Mouse (Mus musculus) hindbrain, embryonic 13.5 days (tissue): Measurements from ENCODE around the gene Lactbl1. TPM values are rescaled to one million over a fixed set of nuclear protein-coding genes. Genes with fewer than 3 reads are reported as not detected.

Source experiments
- ATAC-seq: fragments of 200-750 bp; cut with Nextera tagmentation; 2 replicates; pipeline ENCODE4 v1.8.0; 2017; ENCODE audit warnings: moderate TSS enrichment; ENCODE audit not compliant: low FRiP score
- H3K27ac ChIP-seq: fragments of 300-500 bp; sonication (generic); 2 replicates; pipeline ENCODE4 v1.5.1; 2015; ENCODE audit warnings: inconsistent platforms, mild to moderate bottlenecking, moderate library complexity
- H3K27me3 ChIP-seq: fragments of 300-500 bp; sonication (generic); 2 replicates; pipeline ENCODE4 v1.6.1; 2015; ENCODE audit warnings: mild to moderate bottlenecking, inconsistent platforms
- H3K36me3 ChIP-seq: fragments of 300-500 bp; sonication (generic); 2 replicates; pipeline ENCODE4 v1.6.1; 2015; ENCODE audit warnings: mild to moderate bottlenecking, inconsistent platforms
- H3K4me1 ChIP-seq: fragments of 300-500 bp; sonication (generic); replicated peaks from 2 replicates; pipeline ENCODE4 v1.6.1; 2015; ENCODE audit warnings: inconsistent platforms
- H3K4me2 ChIP-seq: fragments of 300-500 bp; sonication (generic); 2 replicates; pipeline ENCODE4 v1.6.1; 2015; ENCODE audit warnings: inconsistent platforms, mild to moderate bottlenecking, moderate library complexity
- H3K4me3 ChIP-seq: fragments of 300-500 bp; sonication (generic); 2 replicates; pipeline ENCODE4 v1.5.1; 2015; ENCODE audit warnings: mild to moderate bottlenecking, inconsistent platforms
- H3K9ac ChIP-seq: fragments of 300-500 bp; sonication (generic); 2 replicates; pipeline ENCODE4 v1.6.1; 2015; ENCODE audit warnings: mild to moderate bottlenecking, inconsistent platforms
- H3K9me3 ChIP-seq: fragments of 300-500 bp; sonication (generic); 2 replicates; pipeline ENCODE4 v1.6.1; 2016; ENCODE audit warnings: inconsistent platforms
- WGBS: fragments of 180-500 bp; shearing (Covaris S2); methylation state at CpG from one replicate; pipeline ENCODE4 v1.1.7; 2015; 5-methylcytosine and 5-hydroxymethylcytosine counted together
- polyA plus RNA-seq: library from polyadenylated mRNA; unstranded; fragments of >200 nt; fragmentation: Nextera tagmentation; extraction: Ambion mirVana; gene quantifications from 2 replicates; pipeline ENCODE4 v1.2.1, GENCODE M21; 2015

The Lactbl1 gene
- polyA plus RNA-seq, 1 experiment from 2014 or later: not detected

DNA sequence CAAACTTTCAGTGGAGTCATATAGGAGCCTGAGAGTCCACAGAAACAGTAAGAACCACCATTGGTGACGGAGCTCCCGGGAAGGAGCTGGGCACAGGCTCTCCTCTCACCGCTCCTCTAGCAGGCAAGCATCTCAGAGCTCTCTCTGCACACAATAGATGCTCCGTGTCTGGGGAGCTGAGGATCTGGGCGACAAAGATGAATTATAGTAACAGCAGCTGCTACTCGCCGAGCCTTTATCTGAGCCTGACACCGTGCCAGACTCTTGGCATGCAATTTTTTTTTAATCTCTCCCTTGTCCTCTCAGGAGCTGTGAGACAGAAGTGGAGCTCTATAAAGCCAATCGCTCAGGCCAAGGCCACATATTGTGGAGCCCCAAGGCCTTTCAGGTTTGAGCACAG, 42.6 kb downstream of the Lactbl1 start:
- Histone ChIP-seq H3K4me3 (no peak overlapping the region), H3K27ac (peak overlapping the region; percentile 80), H3K9ac (no peak overlapping the region), H3K4me2 (no peak overlapping the region), H3K27me3 (no peaks in the 10 kb centered on the region), H3K36me3 (peaks cover 73% of the 10 kb centered on the region), H3K9me3 (no peaks in the 10 kb centered on the region), H3K4me1 (no peaks in the 10 kb centered on the region; the same call in 1 of the 2 replicates)
- peak; percentile 49 for ATAC-seq
- 55% methylated on average over 9 of the region's 9 CpGs for WGBS

GRCm38 (mm10) chr4:136666002-136666401, 43.6 kb downstream of the Lactbl1 start:
- no peaks in the 10 kb centered on the region for H3K9me3 ChIP-seq
- H3K27ac ChIP-seq: no peak overlapping the region
- H3K36me3 ChIP-seq: peaks cover 71% of the 10 kb centered on the region
- H3K27me3 ChIP-seq: no peaks in the 10 kb centered on the region
- WGBS: 82% methylated on average over 4 of the region's 4 CpGs
- H3K9ac ChIP-seq: no peak overlapping the region
- no peak overlapping the region for H3K4me2 ChIP-seq
- no peak overlapping the region for H3K4me3 ChIP-seq
- H3K4me1 ChIP-seq: no peaks in the 10 kb centered on the region; the same call in 1 of the 2 replicates
- no peak for ATAC-seq

DNA sequence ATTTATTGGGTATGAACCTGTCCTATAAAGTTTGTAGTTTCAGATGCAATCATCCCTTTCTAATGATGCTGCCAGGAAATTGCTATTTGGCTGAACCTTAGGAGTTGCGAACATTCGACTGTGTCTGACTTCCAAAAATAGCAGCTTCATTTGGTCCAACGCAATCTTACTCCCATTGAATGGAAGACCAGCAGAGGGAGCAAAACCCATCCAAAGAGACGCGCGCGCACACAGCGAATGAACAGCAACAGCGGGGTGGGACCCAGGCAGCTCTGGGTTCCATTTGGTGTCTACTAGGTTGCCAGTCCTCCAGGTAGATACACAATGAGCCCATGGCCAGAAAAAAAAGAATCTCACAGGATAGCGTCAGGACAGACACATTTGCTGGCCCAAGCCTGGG, 45.3 kb downstream of the Lactbl1 start:
- Histone ChIP-seq H3K27me3 (no peaks in the 10 kb centered on the region), H3K9me3 (no peaks in the 10 kb centered on the region), H3K36me3 (peaks cover 80% of the 10 kb centered on the region), H3K27ac (no peak overlapping the region), H3K4me2 (no peak overlapping the region), H3K4me1 (no peaks in the 10 kb centered on the region; the same call in 1 of the 2 replicates), H3K4me3 (no peak overlapping the region), H3K9ac (no peak overlapping the region)
- WGBS: 73% methylated on average over 10 of the region's 10 CpGs
- no peak for ATAC-seq

DNA sequence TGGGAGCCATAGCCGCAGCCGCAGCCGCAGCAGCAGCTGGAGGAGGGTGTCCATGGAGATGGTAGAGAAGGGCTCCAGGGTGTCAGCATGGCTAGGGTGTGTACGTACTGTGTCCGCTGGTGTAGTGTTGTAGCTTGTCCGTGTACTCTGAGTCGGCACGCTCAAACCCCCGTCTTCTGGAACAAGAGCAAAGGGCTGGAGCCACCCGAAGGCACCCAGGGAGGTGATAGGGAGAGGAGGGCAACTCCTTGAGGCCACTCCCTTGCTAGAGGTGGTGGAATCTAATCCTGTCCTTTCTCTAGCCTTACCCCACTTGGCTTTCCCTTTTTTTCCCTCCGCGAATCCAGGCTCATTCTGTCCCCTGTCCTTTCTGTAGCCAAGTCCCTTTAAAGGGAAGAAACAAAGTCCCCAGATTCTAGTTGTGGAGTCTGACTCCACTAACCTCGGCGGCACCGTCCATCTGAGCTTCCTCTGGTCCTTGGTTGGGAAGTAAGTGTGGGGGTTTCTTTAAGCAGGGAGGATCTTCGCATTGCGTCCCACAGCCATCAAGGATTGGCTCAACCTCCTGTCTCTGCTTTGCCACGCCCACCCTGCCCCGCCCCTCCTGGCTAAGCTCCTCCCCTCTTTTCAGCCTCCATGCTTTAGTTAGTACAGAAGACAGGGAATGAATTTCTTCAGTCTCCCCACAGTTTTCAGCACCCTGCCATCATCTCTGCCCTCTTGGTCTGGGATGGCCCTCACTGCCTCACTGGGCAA, 50.1 kb downstream of the Lactbl1 start:
- Histone ChIP-seq H3K9me3 (no peaks in the 10 kb centered on the region), H3K9ac (no peak overlapping the region), H3K27ac (no peak overlapping the region), H3K36me3 (peaks cover 77% of the 10 kb centered on the region), H3K4me2 (no peak overlapping the region), H3K4me1 (no peaks in the 10 kb centered on the region), H3K4me3 (no peak overlapping the region), H3K27me3 (no peaks in the 10 kb centered on the region)
- ATAC-seq: no peak
- WGBS: 93% methylated on average over 19 of the region's 19 CpGs

DNA sequence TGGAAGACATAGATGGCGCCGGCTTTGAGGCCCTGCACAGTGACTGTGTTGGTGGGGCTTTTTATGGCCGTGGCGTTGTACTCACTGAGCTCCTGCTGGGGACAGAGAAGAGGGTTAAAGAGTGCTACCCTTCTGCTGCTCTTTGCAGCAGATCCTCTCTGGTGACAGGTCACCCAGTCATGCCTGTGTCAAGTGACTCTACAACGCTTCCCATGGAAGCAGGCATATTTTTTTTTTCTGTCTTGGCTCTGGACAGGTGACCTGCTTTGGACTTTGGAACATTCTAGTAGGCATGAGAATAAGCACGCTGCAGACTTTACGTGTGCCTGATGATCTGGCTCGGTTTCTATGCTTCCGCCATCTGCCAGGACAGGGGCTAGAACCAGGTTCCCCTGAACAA, 53.0 kb downstream of the Lactbl1 start:
- Histone ChIP-seq H3K36me3 (peaks cover 50% of the 10 kb centered on the region), H3K4me1 (peaks cover 17% of the 10 kb centered on the region), H3K27ac (no peak overlapping the region), H3K4me2 (no peak overlapping the region), H3K4me3 (no peak overlapping the region), H3K27me3 (no peaks in the 10 kb centered on the region), H3K9me3 (no peaks in the 10 kb centered on the region), H3K9ac (no peak overlapping the region)
- no peak for ATAC-seq
- WGBS: 91% methylated on average over 9 of the region's 9 CpGs

DNA sequence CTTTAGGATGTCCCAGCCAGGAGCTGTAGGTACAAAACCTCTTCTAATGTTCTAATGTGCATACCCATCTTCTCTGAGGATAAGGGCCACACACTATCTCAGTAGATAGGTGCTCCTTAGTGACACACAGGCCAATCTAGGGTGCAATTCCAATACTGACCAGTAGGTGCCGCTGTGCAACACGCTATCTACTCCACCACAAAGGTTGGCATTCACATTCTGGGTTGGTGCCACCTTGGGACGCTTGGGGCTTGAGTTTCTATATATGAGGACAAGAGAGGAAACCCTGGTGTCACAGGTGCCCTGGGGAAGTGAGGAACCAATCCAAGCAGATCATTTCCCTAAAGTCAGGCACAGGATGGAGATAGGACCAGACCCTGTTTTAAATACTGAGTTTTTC, 56.1 kb downstream of the Lactbl1 start:
- peaks cover 38% of the 10 kb centered on the region for H3K36me3 ChIP-seq
- H3K4me3 ChIP-seq: no peak overlapping the region
- peaks cover 45% of the 10 kb centered on the region for H3K4me1 ChIP-seq
- 3% methylated on average over 3 of the region's 3 CpGs for WGBS
- H3K27ac ChIP-seq: peak overlapping the region; percentile 64
- no peaks in the 10 kb centered on the region for H3K27me3 ChIP-seq
- peak; percentile 44; the same call in 1 of the 2 replicates for ATAC-seq
- 0 out of 2 replicates have a peak overlapping the region, but pooled peaks have one; percentile 24 for H3K9ac ChIP-seq
- H3K9me3 ChIP-seq: no peaks in the 10 kb centered on the region
- no peak overlapping the region for H3K4me2 ChIP-seq

GRCm38 (mm10) chr4:136679221-136679620, 56.8 kb downstream of the Lactbl1 start:
- Histone ChIP-seq H3K4me1 (peaks cover 45% of the 10 kb centered on the region), H3K4me2 (no peak overlapping the region), H3K9me3 (no peaks in the 10 kb centered on the region), H3K27ac (peak overlapping the region; percentile 64), H3K9ac (0 out of 2 replicates have a peak overlapping the region, but pooled peaks have one; percentile 39), H3K27me3 (no peaks in the 10 kb centered on the region), H3K4me3 (no peak overlapping the region), H3K36me3 (peaks cover 36% of the 10 kb centered on the region)
- WGBS: 85% methylated on average over 8 of the region's 8 CpGs
- no peak for ATAC-seq

DNA sequence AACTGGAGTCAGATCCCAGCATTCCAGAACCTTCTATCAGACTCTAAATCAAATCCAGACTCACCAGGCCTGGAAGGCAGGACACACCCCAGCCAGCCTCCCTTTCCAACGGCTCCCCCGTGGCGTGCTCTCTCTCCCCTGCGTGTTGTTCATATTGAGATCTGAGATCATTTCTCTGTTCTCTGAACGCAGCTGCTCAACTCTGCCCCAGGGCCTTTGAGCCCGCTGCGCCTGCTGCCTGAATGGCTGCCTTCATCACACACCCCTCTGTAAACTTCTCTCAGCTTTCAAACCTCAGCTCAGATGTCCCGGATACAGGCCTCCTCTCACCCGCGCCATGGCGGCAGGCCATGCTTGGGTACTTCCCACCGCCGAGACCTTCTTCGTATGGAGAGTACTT, 58.2 kb downstream of the Lactbl1 start:
- Histone ChIP-seq H3K36me3 (peaks cover 24% of the 10 kb centered on the region), H3K4me3 (no peak overlapping the region), H3K9ac (no peak overlapping the region), H3K4me2 (no peak overlapping the region), H3K9me3 (no peaks in the 10 kb centered on the region), H3K27ac (no peak overlapping the region), H3K27me3 (no peaks in the 10 kb centered on the region), H3K4me1 (peaks cover 45% of the 10 kb centered on the region)
- ATAC-seq: no peak
- WGBS: 64% methylated on average over 14 of the region's 14 CpGs

DNA sequence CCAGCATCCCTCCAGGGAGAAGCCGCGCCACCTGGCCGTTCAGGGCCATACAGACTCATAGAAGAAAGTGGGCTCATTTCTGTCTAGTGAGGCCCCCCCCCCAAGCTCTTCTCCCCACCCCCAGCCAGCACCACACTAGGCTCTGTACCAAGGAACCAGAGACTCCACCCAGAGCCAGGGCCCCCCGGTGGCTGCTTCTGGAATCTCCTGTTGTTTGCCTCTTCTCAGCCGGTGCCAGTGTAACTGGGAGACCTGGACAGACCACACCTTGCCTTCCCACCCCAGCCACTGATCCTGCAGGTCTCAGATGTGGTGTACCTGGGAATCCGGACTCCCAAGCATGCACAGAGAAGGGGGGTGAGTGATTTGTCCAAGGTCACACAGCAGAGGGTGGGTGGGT, 62.1 kb downstream of the Lactbl1 start:
- H3K36me3 ChIP-seq: peaks cover 35% of the 10 kb centered on the region
- ATAC-seq: 0 out of 2 replicates have a peak, but pooled peaks have one; percentile 18
- no peaks in the 10 kb centered on the region for H3K27me3 ChIP-seq
- no peaks in the 10 kb centered on the region for H3K9me3 ChIP-seq
- 88% methylated on average over 6 of the region's 6 CpGs for WGBS
- H3K27ac ChIP-seq: no peak overlapping the region
- H3K4me3 ChIP-seq: no peak overlapping the region
- peaks cover 37% of the 10 kb centered on the region for H3K4me1 ChIP-seq
- H3K9ac ChIP-seq: no peak overlapping the region
- H3K4me2 ChIP-seq: no peak overlapping the region

DNA sequence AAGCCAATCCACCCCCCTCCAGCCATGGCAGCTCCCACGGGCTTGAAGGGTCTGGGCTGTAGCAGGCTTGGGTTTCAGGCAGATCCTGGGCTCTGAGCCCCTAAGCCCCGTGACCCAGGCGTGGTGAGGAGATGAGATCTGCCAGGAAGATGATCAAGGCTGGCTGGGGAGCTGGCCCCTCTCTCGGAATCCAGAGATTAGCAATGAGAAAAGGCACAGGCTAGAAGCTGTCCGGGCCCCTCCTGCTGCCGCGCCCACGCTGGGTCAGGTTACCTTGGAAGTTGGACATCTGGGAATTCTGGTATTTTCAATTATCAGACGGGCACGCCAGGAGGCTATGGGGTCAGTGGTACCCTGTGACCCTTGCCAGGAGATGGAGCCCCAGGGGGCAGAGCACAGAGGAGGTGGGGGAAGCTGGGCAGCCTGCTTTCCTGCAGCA, 63.0 kb downstream of the Lactbl1 start:
- Histone ChIP-seq H3K27me3 (no peaks in the 10 kb centered on the region), H3K4me2 (no peak overlapping the region), H3K9me3 (no peaks in the 10 kb centered on the region), H3K4me3 (no peak overlapping the region), H3K9ac (no peak overlapping the region), H3K36me3 (peaks cover 45% of the 10 kb centered on the region), H3K4me1 (peaks cover 32% of the 10 kb centered on the region), H3K27ac (no peak overlapping the region)
- no peak for ATAC-seq
- WGBS: 60% methylated on average over 10 of the region's 10 CpGs

DNA sequence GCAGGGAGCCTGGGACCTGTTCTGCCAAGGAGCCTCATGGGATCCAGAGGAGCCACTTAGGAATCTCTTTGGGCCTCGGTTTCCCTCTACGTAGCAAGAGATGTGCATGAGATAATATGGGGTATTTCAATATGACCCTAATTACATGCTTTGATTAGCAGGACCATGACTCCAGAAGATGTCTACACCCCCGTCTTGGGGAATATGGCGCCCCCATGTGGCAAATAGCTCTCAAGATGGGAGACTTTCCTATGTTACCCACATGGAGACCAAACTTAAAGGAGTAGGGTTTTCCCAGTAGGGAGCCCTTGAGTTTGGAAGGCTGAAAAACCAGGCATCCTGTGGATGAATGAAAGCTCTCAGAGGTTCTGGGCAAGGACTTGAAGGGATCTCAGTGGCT, 65.7 kb downstream of the Lactbl1 start:
- Histone ChIP-seq H3K27ac (no peak overlapping the region), H3K27me3 (no peaks in the 10 kb centered on the region), H3K9ac (no peak overlapping the region), H3K4me2 (no peak overlapping the region), H3K4me1 (peaks cover 6% of the 10 kb centered on the region; the same call in 1 of the 2 replicates), H3K36me3 (peaks cover 57% of the 10 kb centered on the region), H3K9me3 (no peaks in the 10 kb centered on the region), H3K4me3 (no peak overlapping the region)
- 62% methylated on average over 4 of the region's 4 CpGs for WGBS
- no peak for ATAC-seq
